ENCODE assay signal across 23 mouse cellular contexts in the genomic region with DNA sequence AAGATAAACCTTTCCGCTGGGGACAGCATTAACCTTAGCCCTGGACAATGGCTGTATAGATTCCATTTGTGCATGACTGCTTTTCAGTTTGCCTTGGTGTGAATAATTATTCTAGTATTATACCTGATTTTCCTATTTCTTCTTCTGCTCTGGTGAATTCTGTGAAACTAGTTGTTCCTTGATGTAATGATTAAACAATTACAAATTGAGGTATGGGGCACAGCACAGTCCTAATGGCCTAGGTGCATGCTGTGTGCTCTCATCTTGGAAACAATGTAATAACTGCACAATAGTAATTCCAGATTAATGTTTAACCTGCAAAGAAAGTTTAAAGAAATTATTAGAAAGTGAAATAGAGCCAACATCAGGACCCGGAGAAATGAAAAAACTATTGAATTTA. TPM values are rescaled to one million over a fixed set of nuclear protein-coding genes. Genes with fewer than 3 reads are reported as not detected.
DNase-seq lines count a peak whose midpoint lies in the region; ATAC-seq and TF ChIP-seq lines count a peak whose summit lies in the region.
"Had no signal": no experiment of that assay in that cellular context is flagged by ENCODE, and none has a peak within 500 bp of the region (broad histone marks: within the 10 kb centered on the region; RNA-seq: fewer than 3 reads in every experiment).

No protein-coding gene starts in this region.

- H3K36me3 ChIP-seq in heart, embryonic 13.5 days: peaks cover 61% of the 10 kb centered on the region
- peaks cover 20% of the 10 kb centered on the region for H3K36me3 ChIP-seq in heart, postnatal 0 days (replicated peaks; ENCODE audit: control insufficient read depth, insufficient read depth, low read length)
- H3K36me3 ChIP-seq in kidney, embryonic 15.5 days: peaks cover 66% of the 10 kb centered on the region

- in situ Hi-C loops in Patski (cut with MboI; ENCODE audit: low pct_unique_long_range_greater_than_20kb): no loop called here

- CTCF ChIA-PET in Patski (lab: Charles Lee): no interaction called here

- 77% methylated on average over 2 of the region's 2 CpGs for WGBS in heart, embryonic 13.5 days
- 46% methylated on average over 2 of the region's 2 CpGs for WGBS in heart, postnatal 0 days
- WGBS in kidney, embryonic 15.5 days: 71% methylated on average over 2 of the region's 2 CpGs

- intact Hi-C loops in heart, postnatal 36 days (cut with DNase I): no loop called here

- H3K9me3 ChIP-seq in heart, embryonic 13.5 days: no peaks in the 10 kb centered on the region
- no peaks in the 10 kb centered on the region for H3K9me3 ChIP-seq in heart, postnatal 0 days (replicated peaks; ENCODE audit: control insufficient read depth, low read length)
- H3K9me3 ChIP-seq in kidney, embryonic 15.5 days (replicated peaks): no peaks in the 10 kb centered on the region
- H3K9me3 ChIP-seq: embryonic facial prominence, embryonic 15.5 days; forebrain, embryonic 10.5 days; G1E; heart, embryonic 12.5 days; hindbrain, embryonic 12.5 days had no signal

- peak overlapping the region; percentile 73 for H3K27ac ChIP-seq in heart, embryonic 13.5 days (replicated peaks)
- peak overlapping the region; percentile 90 for H3K27ac ChIP-seq in heart, postnatal 0 days (ENCODE audit: low read depth)
- peak overlapping the region; percentile 73 for H3K27ac ChIP-seq in kidney, embryonic 15.5 days
- H3K27ac ChIP-seq: embryonic facial prominence, embryonic 15.5 days; forebrain, embryonic 10.5 days; gastrocnemius, adult 2 months; hindbrain, embryonic 12.5 days had no signal

- POLR2A ChIA-PET in Patski (lab: Charles Lee): no interaction called here

- H3K4me2 ChIP-seq in heart, embryonic 13.5 days: no peak overlapping the region
- no peak overlapping the region for H3K4me2 ChIP-seq in heart, postnatal 0 days (ENCODE audit: low read depth, low read length)
- 0 out of 2 replicates have a peak overlapping the region, but pooled peaks have one; percentile 5 for H3K4me2 ChIP-seq in kidney, embryonic 15.5 days
- H3K4me2 ChIP-seq: embryonic facial prominence, embryonic 15.5 days; heart, embryonic 12.5 days; hindbrain, embryonic 12.5 days had no signal

- TF ChIP-seq EP300 in heart, postnatal 0 days (IDR thresholded peaks at IDR 0.05; ENCODE audit: low read depth): no peak

- peaks cover 17% of the 10 kb centered on the region for H3K4me1 ChIP-seq in heart, embryonic 13.5 days
- H3K4me1 ChIP-seq in heart, postnatal 0 days (ENCODE audit: control insufficient read depth, insufficient read depth): peaks cover 23% of the 10 kb centered on the region; the same call in 1 of the 2 replicates
- peaks cover 25% of the 10 kb centered on the region; the same call in 1 of the 2 replicates for H3K4me1 ChIP-seq in kidney, embryonic 15.5 days

- no peak overlapping the region for H3K9ac ChIP-seq in heart, embryonic 13.5 days
- H3K9ac ChIP-seq in heart, postnatal 0 days (replicated peaks; ENCODE audit: low read depth, low read length): no peak overlapping the region
- H3K9ac ChIP-seq in kidney, embryonic 15.5 days: no peak overlapping the region
- H3K9ac ChIP-seq: embryonic facial prominence, embryonic 15.5 days; heart, embryonic 12.5 days; hindbrain, embryonic 12.5 days had no signal

- no peak for ATAC-seq in heart, embryonic 13.5 days (ENCODE audit: extremely low read depth, insufficient number of reproducible peaks, low FRiP score, low TSS enrichment)
- ATAC-seq in heart, postnatal 0 days (ENCODE audit: insufficient read depth, low read depth): no peak
- ATAC-seq in kidney, embryonic 15.5 days (replicated peaks; ENCODE audit: low FRiP score): peak; percentile 82
- ATAC-seq in Patski: peak; percentile 41
- ATAC-seq: CD4-positive, CD25-positive, alpha-beta regulatory T cell, adult 4 months; forebrain, embryonic 14.5 days; hindbrain, embryonic 16.5 days had no signal

- no peak overlapping the region for H3K4me3 ChIP-seq in heart, embryonic 13.5 days
- no peak overlapping the region for H3K4me3 ChIP-seq in heart, postnatal 0 days (ENCODE audit: low read depth, low read length)
- no peak overlapping the region for H3K4me3 ChIP-seq in kidney, embryonic 15.5 days (replicated peaks)
- H3K4me3 ChIP-seq: embryonic facial prominence, embryonic 15.5 days; erythroblast, embryonic 14.5 days; forebrain, embryonic 10.5 days; gastrocnemius, adult 2 months; heart, embryonic 12.5 days; hindbrain, embryonic 12.5 days had no signal

- no peak for TF ChIP-seq CTCF in heart, postnatal 0 days (IDR thresholded peaks at IDR 0.05; ENCODE audit: low read depth)
- no peak for TF ChIP-seq CTCF in Patski (IDR thresholded peaks at IDR 0.05)

- no peak for DNase-seq in heart, adult 18-20 months
- no peak for DNase-seq in heart, postnatal 0 days (ENCODE audit: low spot score)
- DNase-seq in heart, postnatal 36 days: no peak
- DNase-seq in kidney, postnatal 4 days: no peak
- DNase-seq in Patski (ENCODE audit: low read depth, low spot score): no peak
- DNase-seq: B cell, adult 2 months; cerebellum, adult 11 months; cerebellum, adult 8-10 months; cerebellum, postnatal 14 days; embryo, embryonic 11 days; gastrocnemius, adult 2 months; gastrocnemius, postnatal 25 days had no signal

- H3K27me3 ChIP-seq in heart, embryonic 13.5 days (replicated peaks): no peaks in the 10 kb centered on the region
- no peaks in the 10 kb centered on the region for H3K27me3 ChIP-seq in heart, postnatal 0 days (ENCODE audit: control insufficient read depth, insufficient read depth, low read length)
- H3K27me3 ChIP-seq in kidney, embryonic 15.5 days: no peaks in the 10 kb centered on the region
- H3K27me3 ChIP-seq in Patski: no peaks in the 10 kb centered on the region
- H3K27me3 ChIP-seq: embryonic facial prominence, embryonic 15.5 days; heart, embryonic 12.5 days; hindbrain, embryonic 12.5 days had no signal

RNA-seq across cellular contexts. Expression of a gene that starts 5.6 kb away (rescaled TPM):
- polyA plus RNA-seq in heart, embryonic 13.5 days (2015; fragmentation: Nextera tagmentation; extraction: Ambion mirVana): 34.2 and 37.0 TPM in 2 replicates
- total RNA-seq in heart, adult 18-20 months (2021): 10 to 100 TPM; 10.6 to 13.1 TPM
- 8.3 and 18.4 TPM in 2 replicates for total RNA-seq in heart, postnatal 0 days (2014; rRNA removed; ENCODE audit: low replicate concordance)
- polyA plus RNA-seq in heart, postnatal 0 days (2015; fragmentation: Nextera tagmentation; extraction: Ambion mirVana): 25.5 and 30.6 TPM in 2 replicates
- 10 to 100 TPM; 13.0 to 13.3 TPM for total RNA-seq in heart, postnatal 36 days (2021)
- 78.2 and 80.7 TPM in 2 replicates for polyA plus RNA-seq in kidney, embryonic 15.5 days (2015; fragmentation: Nextera tagmentation; extraction: Ambion mirVana)
- polyA plus RNA-seq in Patski (2021): 65.2 TPM

RNA-seq across cellular contexts. Expression of a gene that starts 11.0 kb away (rescaled TPM):
- 41.7 and 42.8 TPM in 2 replicates for polyA plus RNA-seq in heart, embryonic 13.5 days (2015; fragmentation: Nextera tagmentation; extraction: Ambion mirVana)
- total RNA-seq in heart, adult 18-20 months (2021): 10 to 100 TPM; 18.9 to 22.2 TPM
- 52.8 and 56.7 TPM in 2 replicates for total RNA-seq in heart, postnatal 0 days (2014; rRNA removed; ENCODE audit: low replicate concordance)
- polyA plus RNA-seq in heart, postnatal 0 days (2015; fragmentation: Nextera tagmentation; extraction: Ambion mirVana): 28.2 and 29.2 TPM in 2 replicates
- total RNA-seq in heart, postnatal 36 days (2021): 10 to 100 TPM; 14.4 to 18.0 TPM
- 105 and 108 TPM in 2 replicates for polyA plus RNA-seq in kidney, embryonic 15.5 days (2015; fragmentation: Nextera tagmentation; extraction: Ambion mirVana)
- polyA plus RNA-seq in Patski (2021): 117 TPM

RNA-seq across cellular contexts. Expression of a gene that starts 17.5 kb away (rescaled TPM):
- polyA plus RNA-seq in heart, embryonic 13.5 days (2015; fragmentation: Nextera tagmentation; extraction: Ambion mirVana): 16.9 and 17.7 TPM in 2 replicates
- 10 to 100 TPM; 10.8 to 11.3 TPM for total RNA-seq in heart, adult 18-20 months (2021)
- 15.3 and 17.7 TPM in 2 replicates for total RNA-seq in heart, postnatal 0 days (2014; rRNA removed; ENCODE audit: low replicate concordance)
- 12.3 and 12.9 TPM in 2 replicates for polyA plus RNA-seq in heart, postnatal 0 days (2015; fragmentation: Nextera tagmentation; extraction: Ambion mirVana)
- total RNA-seq in heart, postnatal 36 days (2021): 10 to 100 TPM; 11.4 to 12.0 TPM
- 26.1 and 30.0 TPM in 2 replicates for polyA plus RNA-seq in kidney, embryonic 15.5 days (2015; fragmentation: Nextera tagmentation; extraction: Ambion mirVana)
- 19.8 TPM for polyA plus RNA-seq in Patski (2021)

RNA-seq across cellular contexts. Expression of a gene that starts 17.8 kb away (rescaled TPM):
- 0.57 and 0.79 TPM in 2 replicates for polyA plus RNA-seq in heart, embryonic 13.5 days (2015; fragmentation: Nextera tagmentation; extraction: Ambion mirVana)
- total RNA-seq in heart, adult 18-20 months (2021): under 1 TPM; 0.59 to 0.60 TPM
- 0.50 TPM in 1 of 2 replicates, not detected in the other for total RNA-seq in heart, postnatal 0 days (2014; rRNA removed; ENCODE audit: low replicate concordance)
- 0.67 and 0.79 TPM in 2 replicates for polyA plus RNA-seq in heart, postnatal 0 days (2015; fragmentation: Nextera tagmentation; extraction: Ambion mirVana)
- 1 to 10 TPM in 1 of 2 experiments, under 1 TPM in 1; 0.43 to 1.7 TPM for total RNA-seq in heart, postnatal 36 days (2021)
- 0.91 and 1.2 TPM in 2 replicates for polyA plus RNA-seq in kidney, embryonic 15.5 days (2015; fragmentation: Nextera tagmentation; extraction: Ambion mirVana)
- polyA plus RNA-seq in Patski (2021): 3.6 TPM
- polyA plus RNA-seq: erythroblast, embryonic 14.5 days had no signal

RNA-seq across cellular contexts. Expression of a gene that starts 48.8 kb away (rescaled TPM):
- polyA plus RNA-seq in heart, embryonic 13.5 days (2015; fragmentation: Nextera tagmentation; extraction: Ambion mirVana): 47.6 and 53.2 TPM in 2 replicates
- 100 to 1,000 TPM; 103 to 108 TPM for total RNA-seq in heart, adult 18-20 months (2021)
- 50.3 and 60.3 TPM in 2 replicates for total RNA-seq in heart, postnatal 0 days (2014; rRNA removed; ENCODE audit: low replicate concordance)
- polyA plus RNA-seq in heart, postnatal 0 days (2015; fragmentation: Nextera tagmentation; extraction: Ambion mirVana): 93.4 and 94.8 TPM in 2 replicates
- total RNA-seq in heart, postnatal 36 days (2021): 100 to 1,000 TPM in 1 of 2 experiments, 10 to 100 TPM in 1; 91.7 to 105 TPM
- 39.4 and 42.4 TPM in 2 replicates for polyA plus RNA-seq in kidney, embryonic 15.5 days (2015; fragmentation: Nextera tagmentation; extraction: Ambion mirVana)
- polyA plus RNA-seq in Patski (2021): 45.9 TPM
- polyA plus RNA-seq: erythroblast, embryonic 14.5 days had no signal

Comparison
In these comparisons a context has a peak if more than half of its experiments do, and no peak if none do; other contexts are left out.
1. ATAC-seq: peak in kidney, embryonic 15.5 days (single experiment) and Patski (single experiment); none in heart, embryonic 13.5 days (single experiment) and heart, postnatal 0 days (single experiment).
2. Peak in every context shown above with its lines, with median percentiles within 50 percentile points of each other: H3K27ac ChIP-seq.